Mouse (Mus musculus): ENCODE results near the gene Frmd8. TPM values are rescaled to one million over a fixed set of nuclear protein-coding genes. Genes with fewer than 3 reads are reported as not detected.
"Not testable (repeated sequence)": the region's sequence is repeated elsewhere in the genome, so short reads cannot be mapped to it uniquely, and the experiment has no call there.

Gene Frmd8
- polyA plus RNA-seq, 1 experiment from 2014 or later = 13.9 TPM

DNA sequence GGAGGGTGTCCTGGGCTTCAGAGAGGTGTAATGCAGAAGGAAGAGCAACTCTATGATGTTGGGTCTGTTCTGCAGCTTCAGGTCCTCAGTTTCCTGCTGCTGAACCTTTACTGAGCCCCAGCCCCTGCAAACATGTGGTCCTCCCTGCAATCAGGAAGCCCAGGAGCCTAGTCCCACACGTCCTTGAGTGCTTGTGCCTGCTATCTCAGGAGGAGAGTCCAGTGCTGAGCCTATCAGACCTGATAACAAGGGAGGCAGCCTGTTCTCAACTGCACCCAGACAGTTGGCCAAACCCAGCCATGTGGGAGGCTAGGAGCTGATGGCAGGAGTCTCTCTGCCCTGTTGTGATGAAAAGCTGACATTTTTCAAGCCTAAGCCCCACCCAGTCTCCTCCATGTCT, 8.9 kb upstream of the Frmd8 start:
- H3K27me3 ChIP-seq = no peaks in the 10 kb centered on the region
- 21% methylated on average over 1 of the region's 1 CpGs for WGBS (ENCODE audit: insufficient replicate concordance)
- peak overlapping the region; percentile 52 for H3K9ac ChIP-seq
- H3K36me3 ChIP-seq = no peaks in the 10 kb centered on the region
- no peak overlapping the region for H3K4me3 ChIP-seq (replicated peaks)
- no peaks in the 10 kb centered on the region for H3K9me3 ChIP-seq (replicated peaks)
- ATAC-seq (ENCODE audit: low read depth) (peak; percentile 95), DNase-seq (peak; percentile 72)
- H3K4me1 ChIP-seq (replicated peaks) = peaks cover 77% of the 10 kb centered on the region
- peak overlapping the region; percentile 38 for H3K4me2 ChIP-seq
- peak overlapping the region; percentile 89 for H3K27ac ChIP-seq

- not testable (repeated sequence) for H3K9ac ChIP-seq; H3K27me3 ChIP-seq; DNase-seq; H3K4me2 ChIP-seq; ATAC-seq (ENCODE audit: low read depth); H3K4me3 ChIP-seq (replicated peaks); H3K9me3 ChIP-seq (replicated peaks); H3K36me3 ChIP-seq
- WGBS (ENCODE audit: insufficient replicate concordance) = 52% methylated on average over 5 of the region's 5 CpGs
- H3K4me1 ChIP-seq (replicated peaks) = peaks cover 85% of the 10 kb centered on the region
- H3K27ac ChIP-seq = peak overlapping the region; percentile 48
These were observed 7.0 kb upstream of the Frmd8 start for GRCm38 (mm10) chr19:5882079-5882478.

GRCm38 (mm10) chr19:5881155-5881554, 6.1 kb upstream of the Frmd8 start:
- Histone ChIP-seq H3K4me3 (replicated peaks) (no peak overlapping the region), H3K27me3 (no peaks in the 10 kb centered on the region), H3K4me1 (replicated peaks) (peaks cover 82% of the 10 kb centered on the region), H3K27ac (no peak overlapping the region), H3K9me3 (replicated peaks) (no peaks in the 10 kb centered on the region), H3K36me3 (no peaks in the 10 kb centered on the region), H3K9ac (no peak overlapping the region), H3K4me2 (no peak overlapping the region)
- ATAC-seq (ENCODE audit: low read depth) (no peak), DNase-seq (no peak)
- WGBS (ENCODE audit: insufficient replicate concordance) = 82% methylated on average over 6 of the region's 6 CpGs

- Histone ChIP-seq H3K4me2 (no peak overlapping the region), H3K27ac (no peak overlapping the region), H3K9ac (no peak overlapping the region), H3K4me3 (replicated peaks) (no peak overlapping the region), H3K9me3 (replicated peaks) (no peaks in the 10 kb centered on the region), H3K36me3 (no peaks in the 10 kb centered on the region), H3K4me1 (replicated peaks) (peaks cover 82% of the 10 kb centered on the region), H3K27me3 (no peaks in the 10 kb centered on the region)
- DNase-seq (no peak), ATAC-seq (ENCODE audit: low read depth) (no peak)
- WGBS (ENCODE audit: insufficient replicate concordance) = 84% methylated on average over 7 of the region's 7 CpGs
These were observed 4.7 kb upstream of the Frmd8 start for GRCm38 (mm10) chr19:5879735-5880134.

- DNase-seq (no peak), ATAC-seq (ENCODE audit: low read depth) (no peak)
- no peaks in the 10 kb centered on the region for H3K36me3 ChIP-seq
- H3K27ac ChIP-seq = no peak overlapping the region
- peaks cover 82% of the 10 kb centered on the region for H3K4me1 ChIP-seq (replicated peaks)
- no peaks in the 10 kb centered on the region for H3K9me3 ChIP-seq (replicated peaks)
- H3K9ac ChIP-seq = peak overlapping the region; percentile 58
- H3K4me2 ChIP-seq = peak overlapping the region; percentile 46
- no peaks in the 10 kb centered on the region for H3K27me3 ChIP-seq
- H3K4me3 ChIP-seq (replicated peaks) = peak overlapping the region; percentile 30
- WGBS (ENCODE audit: insufficient replicate concordance) = 62% methylated on average over 3 of the region's 3 CpGs
These were observed 3.8 kb upstream of the Frmd8 start for GRCm38 (mm10) chr19:5878916-5879315.

DNA sequence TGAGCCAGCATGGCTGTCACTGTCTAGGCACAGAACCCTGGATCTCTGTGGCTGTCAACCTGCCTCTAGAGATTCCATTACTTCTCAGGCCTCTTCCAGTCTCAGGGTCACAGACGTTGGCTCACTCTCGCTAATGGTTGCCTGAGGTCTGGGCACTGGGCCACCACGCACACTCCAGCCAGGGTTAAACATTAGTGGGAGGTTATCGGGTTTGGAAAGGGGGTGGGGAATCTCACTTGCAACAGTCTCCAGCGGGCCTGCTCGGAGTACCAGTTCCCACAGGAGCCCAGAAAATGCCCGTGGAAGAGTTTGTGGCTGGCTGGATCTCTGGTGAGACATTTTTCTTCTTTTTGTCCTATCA, 3.3 kb upstream of the Frmd8 start:
- DNase-seq (no peak), ATAC-seq (ENCODE audit: low read depth) (no peak)
- peak overlapping the region; percentile 30 for H3K4me3 ChIP-seq (replicated peaks)
- H3K27me3 ChIP-seq = no peaks in the 10 kb centered on the region
- 48% methylated on average over 7 of the region's 7 CpGs for WGBS (ENCODE audit: insufficient replicate concordance)
- peak overlapping the region; percentile 46 for H3K4me2 ChIP-seq
- H3K4me1 ChIP-seq (replicated peaks) = peaks cover 82% of the 10 kb centered on the region
- no peaks in the 10 kb centered on the region for H3K9me3 ChIP-seq (replicated peaks)
- H3K36me3 ChIP-seq = no peaks in the 10 kb centered on the region
- peak overlapping the region; percentile 81 for H3K27ac ChIP-seq
- peak overlapping the region; percentile 58 for H3K9ac ChIP-seq

- Histone ChIP-seq H3K27ac (peak within 1 kb of the TSS; percentile 81), H3K9ac (peak within 1 kb of the TSS; percentile 58), H3K4me3 (replicated peaks) (peak within 1 kb of the TSS; percentile 30), H3K27me3 (no peaks in the 10 kb centered on the region), H3K36me3 (no peaks in the 10 kb centered on the region; the same call in 1 of the 2 replicates), H3K4me1 (replicated peaks) (peaks cover 82% of the 10 kb centered on the region), H3K9me3 (replicated peaks) (no peaks in the 10 kb centered on the region), H3K4me2 (peak within 1 kb of the TSS; percentile 46)
- DNase-seq = peak; percentile 43
- ATAC-seq (ENCODE audit: low read depth) = peak; percentile 32; the same call in 1 of the 2 replicates
- WGBS (ENCODE audit: insufficient replicate concordance) = 27% methylated on average over 15 of the region's 15 CpGs
These were observed 2.7 kb upstream of the Frmd8 start, which contains the start of gene Slc25a45 for GRCm38 (mm10) chr19:5877618-5878361. TSS of gene Slc25a45 (plus strand) at chr19:5877808.

DNA sequence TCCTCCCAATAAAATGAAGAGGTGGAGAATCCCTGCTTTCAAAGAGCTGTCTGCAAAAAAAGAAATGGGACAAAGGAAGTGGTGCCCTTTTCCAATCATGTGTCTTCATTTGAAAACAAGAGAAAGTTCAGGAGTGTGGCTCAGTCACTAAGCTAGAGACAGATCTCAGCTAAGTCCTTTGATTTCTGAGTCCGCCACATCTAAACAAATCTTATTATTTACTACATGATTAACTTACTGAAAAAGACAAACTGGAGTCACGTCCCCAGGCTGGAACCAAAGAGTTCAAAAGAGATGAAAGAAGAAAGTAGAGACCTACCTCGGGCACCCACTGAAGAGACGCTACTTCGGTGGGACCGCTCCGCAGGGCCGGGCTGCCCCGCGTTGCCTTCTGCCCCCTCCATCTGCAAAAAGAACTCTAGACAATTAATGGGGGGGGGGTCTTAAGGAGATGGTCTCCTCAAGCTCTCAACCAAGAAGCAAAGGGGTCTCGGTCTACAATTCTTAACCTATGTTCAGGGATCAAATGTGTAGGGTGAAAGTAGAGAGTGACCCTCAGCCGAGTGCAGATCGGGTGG, 594 bp downstream of the Frmd8 start:
- peaks cover 78% of the 10 kb centered on the region for H3K4me1 ChIP-seq (replicated peaks)
- peak overlapping the region; percentile 61 for H3K27ac ChIP-seq

DNA sequence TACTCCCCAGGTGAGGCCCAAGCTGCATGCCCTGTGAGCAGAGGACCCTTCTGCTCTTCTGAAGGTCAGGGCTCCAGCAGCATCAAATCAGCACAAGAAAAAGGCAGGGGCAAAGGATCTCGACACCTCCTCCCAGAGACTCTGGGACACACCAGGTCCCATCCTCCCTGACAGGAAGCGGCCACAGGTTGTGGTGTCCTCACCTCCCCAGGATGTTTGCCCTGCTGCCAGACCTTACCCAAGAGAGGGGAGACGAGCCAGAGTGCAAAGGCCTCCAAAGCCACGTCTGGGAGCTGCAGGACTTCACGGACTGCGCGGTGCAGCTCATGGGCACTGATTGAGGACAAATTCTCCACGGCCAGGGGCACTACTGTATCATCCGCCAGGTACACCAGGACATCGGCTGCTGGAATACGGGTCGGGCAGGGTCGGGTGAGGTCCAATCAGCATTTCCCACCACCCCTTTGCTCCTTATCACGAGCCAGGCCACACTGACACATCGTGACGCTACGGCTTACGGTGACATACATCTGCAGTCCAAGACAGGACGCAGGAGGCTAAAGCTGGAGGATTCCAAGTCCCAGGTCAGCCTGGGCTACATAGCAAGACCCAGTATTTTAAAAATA, 2.0 kb downstream of the Frmd8 start:
- H3K9me3 ChIP-seq (replicated peaks) = no peaks in the 10 kb centered on the region
- 42% methylated on average over 19 of the region's 19 CpGs for WGBS (ENCODE audit: insufficient replicate concordance)
- peaks cover 25% of the 10 kb centered on the region for H3K36me3 ChIP-seq
- no peak overlapping the region for H3K4me3 ChIP-seq (replicated peaks)
- peaks cover 65% of the 10 kb centered on the region for H3K4me1 ChIP-seq (replicated peaks)
- peak overlapping the region; percentile 14; the same call in 1 of the 2 replicates for H3K9ac ChIP-seq
- ATAC-seq (ENCODE audit: low read depth) (no peak), DNase-seq (no peak)
- H3K27me3 ChIP-seq = no peaks in the 10 kb centered on the region
- peak overlapping the region; percentile 60; the same call in 1 of the 2 replicates for H3K27ac ChIP-seq
- H3K4me2 ChIP-seq = peak overlapping the region; percentile 90

More for the DNA sequence above, 594 bp downstream of the Frmd8 start:
- no peaks in the 10 kb centered on the region for H3K27me3 ChIP-seq
- H3K36me3 ChIP-seq = peaks cover 11% of the 10 kb centered on the region
- 7% methylated on average over 13 of the region's 13 CpGs for WGBS (ENCODE audit: insufficient replicate concordance)
- ATAC-seq (ENCODE audit: low read depth) (no peak), DNase-seq (no peak)
- H3K9me3 ChIP-seq (replicated peaks) = no peaks in the 10 kb centered on the region
- peak overlapping the region; percentile 90 for H3K4me2 ChIP-seq
- H3K4me3 ChIP-seq (replicated peaks) = peak overlapping the region; percentile 70
- H3K9ac ChIP-seq = peak overlapping the region; percentile 79

GRCm38 (mm10) chr19:5872528-5872927, 2.5 kb downstream of the Frmd8 start:
- 45% methylated on average over 4 of the region's 4 CpGs for WGBS (ENCODE audit: insufficient replicate concordance)
- Histone ChIP-seq H3K4me1 (replicated peaks) (peaks cover 60% of the 10 kb centered on the region), H3K9ac (peak overlapping the region; percentile 14; the same call in 1 of the 2 replicates), H3K27me3 (no peaks in the 10 kb centered on the region), H3K27ac (peak overlapping the region; percentile 60; the same call in 1 of the 2 replicates), H3K36me3 (peaks cover 30% of the 10 kb centered on the region), H3K9me3 (replicated peaks) (no peaks in the 10 kb centered on the region), H3K4me2 (peak overlapping the region; percentile 90; the same call in 1 of the 2 replicates), H3K4me3 (replicated peaks) (no peak overlapping the region)
- DNase-seq = no peak
- ATAC-seq (ENCODE audit: low read depth) = no peak

DNA sequence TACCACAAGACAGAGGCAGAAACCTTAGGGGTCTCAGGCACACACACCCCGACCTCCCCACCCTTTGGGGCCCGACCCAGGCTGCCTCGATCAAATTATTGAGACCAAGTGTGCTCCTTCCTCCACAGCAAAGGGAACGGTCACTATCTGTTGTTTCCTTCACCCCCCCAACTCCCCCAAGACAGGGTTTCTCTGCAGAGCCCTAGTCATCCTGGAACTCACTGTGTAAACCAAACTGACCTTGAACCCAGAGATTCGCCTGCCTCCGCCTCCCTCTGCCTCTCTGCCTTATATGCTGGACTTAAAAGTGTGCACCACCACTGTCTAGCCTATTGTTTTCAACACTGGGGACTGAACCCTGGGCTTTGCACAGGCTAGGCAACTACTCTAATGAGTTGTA, 3.4 kb downstream of the Frmd8 start:
- Histone ChIP-seq H3K36me3 (peaks cover 30% of the 10 kb centered on the region), H3K4me2 (peak overlapping the region; percentile 15; the same call in 1 of the 2 replicates), H3K27ac (0 out of 2 replicates have a peak overlapping the region, but pooled peaks have one; percentile 60), H3K4me3 (replicated peaks) (no peak overlapping the region), H3K9me3 (replicated peaks) (no peaks in the 10 kb centered on the region), H3K27me3 (no peaks in the 10 kb centered on the region), H3K9ac (no peak overlapping the region), H3K4me1 (replicated peaks) (peaks cover 54% of the 10 kb centered on the region)
- no peak for DNase-seq
- WGBS (ENCODE audit: insufficient replicate concordance) = 47% methylated on average over 6 of the region's 6 CpGs
- no peak for ATAC-seq (ENCODE audit: low read depth)
